Mouse (Mus musculus) midbrain, embryonic 10.5 days (tissue): ENCODE data around the gene Nrf1. TPM values are rescaled to one million over a fixed set of nuclear protein-coding genes. Genes with fewer than 3 reads are reported as not detected.

Source experiments
- DNase-seq: peaks from one replicate; pipeline ENCODE4 v3.0.0-alpha.2; 2017; ENCODE audit warnings: low spot score
- H3K27ac ChIP-seq: fragments of 300-500 bp; sonication (generic); replicated peaks from 2 replicates; pipeline ENCODE4 v1.5.1; 2016; ENCODE audit warnings: mild to moderate bottlenecking
- H3K27me3 ChIP-seq: fragments of 300-500 bp; sonication (generic); 2 replicates; pipeline ENCODE4 v1.6.1; 2016; ENCODE audit warnings: low read depth, mild to moderate bottlenecking; ENCODE audit not compliant: poor library complexity, severe bottlenecking
- H3K36me3 ChIP-seq: fragments of 300-500 bp; sonication (generic); 2 replicates; pipeline ENCODE4 v1.6.1; 2016; ENCODE audit warnings: mild to moderate bottlenecking, moderate library complexity
- H3K4me1 ChIP-seq: fragments of 300-500 bp; sonication (generic); 2 replicates; pipeline ENCODE4 v1.6.1; 2016
- H3K4me3 ChIP-seq: fragments of 300-500 bp; sonication (generic); 2 replicates; pipeline ENCODE4 v1.5.1; 2016; ENCODE audit warnings: mild to moderate bottlenecking, moderate library complexity
- H3K9me3 ChIP-seq: fragments of 300-500 bp; sonication (generic); replicated peaks from 2 replicates; pipeline ENCODE4 v1.6.1; 2016; ENCODE audit warnings: mild to moderate bottlenecking
- WGBS: fragments of 180-500 bp; shearing (Covaris S2); methylation state at CpG from one replicate; pipeline ENCODE4 v1.1.7; 2016; 5-methylcytosine and 5-hydroxymethylcytosine counted together
- polyA plus RNA-seq: library from polyadenylated mRNA; unstranded; fragments of >200 nt; fragmentation: Nextera tagmentation; extraction: Ambion mirVana; gene quantifications from 2 replicates; pipeline ENCODE4 v1.2.1, GENCODE M21; 2016

The Nrf1 gene
- polyA plus RNA-seq, 1 experiment from 2014 or later: 96.1 TPM

DNA sequence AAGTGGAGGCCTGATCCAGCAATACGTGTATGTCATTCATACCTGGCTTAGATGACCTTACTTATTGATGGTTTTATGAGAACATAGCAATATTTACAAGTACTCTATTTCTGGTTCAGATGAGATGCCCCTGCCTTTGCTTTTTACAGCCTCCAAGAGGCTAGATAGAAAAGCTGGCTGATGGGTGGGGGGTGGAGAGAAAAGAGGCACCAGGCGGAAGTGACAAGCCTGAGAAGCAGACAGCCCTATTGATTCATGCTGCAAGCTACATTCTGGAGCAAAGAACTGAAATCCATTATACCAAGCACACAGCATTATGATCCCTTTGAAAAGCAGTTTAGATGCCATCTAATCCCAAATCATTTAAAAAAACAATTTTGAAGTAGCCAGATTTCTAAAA is 37.6 kb downstream of the Nrf1 start:
- Histone ChIP-seq H3K4me1 (peaks cover 49% of the 10 kb centered on the region), H3K36me3 (peaks cover 16% of the 10 kb centered on the region), H3K4me3 (no peak overlapping the region), H3K9me3 (no peaks in the 10 kb centered on the region), H3K27me3 (peaks cover 41% of the 10 kb centered on the region), H3K27ac (no peak overlapping the region)
- DNase-seq: no peak
- 60% methylated on average over 2 of the region's 2 CpGs for WGBS

DNA sequence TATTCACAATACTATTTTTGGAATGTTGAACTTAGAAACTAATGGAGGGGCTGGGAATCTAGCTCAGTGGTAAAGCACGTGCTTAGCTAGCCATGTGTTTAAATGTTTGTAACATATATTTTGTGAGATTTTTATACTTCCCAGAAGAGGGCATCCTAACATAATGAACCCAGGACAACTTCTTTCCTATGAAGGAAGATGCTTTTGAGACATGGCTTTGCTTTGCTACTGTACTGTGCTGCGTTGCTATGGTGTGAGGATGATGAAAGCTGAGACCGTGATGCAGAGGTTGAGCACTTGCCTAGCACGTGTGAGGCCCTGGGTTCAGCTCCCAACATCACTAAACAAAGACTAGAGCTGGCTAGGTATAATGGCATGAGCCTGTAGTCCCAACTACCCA is 43.4 kb downstream of the Nrf1 start:
- Histone ChIP-seq H3K36me3 (peaks cover 72% of the 10 kb centered on the region), H3K4me1 (no peaks in the 10 kb centered on the region), H3K9me3 (no peaks in the 10 kb centered on the region), H3K27ac (no peak overlapping the region), H3K4me3 (no peak overlapping the region), H3K27me3 (no peaks in the 10 kb centered on the region)
- WGBS: 87% methylated on average over 4 of the region's 4 CpGs
- no peak for DNase-seq

DNA sequence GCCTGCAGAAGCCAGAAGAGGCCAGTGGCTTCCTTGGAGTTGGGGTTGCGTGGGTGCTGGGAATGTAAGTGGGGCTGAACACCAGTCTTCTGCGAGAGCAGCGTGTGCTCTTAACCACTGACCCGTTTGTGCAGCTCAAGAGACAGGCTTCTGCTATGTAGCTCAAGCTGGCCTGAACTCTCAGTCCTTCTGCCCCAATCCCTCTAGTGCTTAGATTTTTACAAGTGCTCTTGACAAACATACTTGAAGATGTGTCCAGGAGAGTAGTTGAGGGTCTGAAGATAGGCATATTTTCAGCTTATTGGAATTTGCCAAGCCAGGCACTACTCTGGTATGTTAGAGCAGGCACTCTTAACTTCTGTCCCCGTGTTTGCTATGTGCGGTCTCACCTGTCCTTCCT is 45.0 kb downstream of the Nrf1 start:
- no peaks in the 10 kb centered on the region for H3K9me3 ChIP-seq
- H3K27me3 ChIP-seq: no peaks in the 10 kb centered on the region
- 97% methylated on average over 6 of the region's 6 CpGs for WGBS
- peaks cover 88% of the 10 kb centered on the region for H3K36me3 ChIP-seq
- no peak overlapping the region for H3K4me3 ChIP-seq
- no peak for DNase-seq
- H3K4me1 ChIP-seq: no peaks in the 10 kb centered on the region
- no peak overlapping the region for H3K27ac ChIP-seq

DNA sequence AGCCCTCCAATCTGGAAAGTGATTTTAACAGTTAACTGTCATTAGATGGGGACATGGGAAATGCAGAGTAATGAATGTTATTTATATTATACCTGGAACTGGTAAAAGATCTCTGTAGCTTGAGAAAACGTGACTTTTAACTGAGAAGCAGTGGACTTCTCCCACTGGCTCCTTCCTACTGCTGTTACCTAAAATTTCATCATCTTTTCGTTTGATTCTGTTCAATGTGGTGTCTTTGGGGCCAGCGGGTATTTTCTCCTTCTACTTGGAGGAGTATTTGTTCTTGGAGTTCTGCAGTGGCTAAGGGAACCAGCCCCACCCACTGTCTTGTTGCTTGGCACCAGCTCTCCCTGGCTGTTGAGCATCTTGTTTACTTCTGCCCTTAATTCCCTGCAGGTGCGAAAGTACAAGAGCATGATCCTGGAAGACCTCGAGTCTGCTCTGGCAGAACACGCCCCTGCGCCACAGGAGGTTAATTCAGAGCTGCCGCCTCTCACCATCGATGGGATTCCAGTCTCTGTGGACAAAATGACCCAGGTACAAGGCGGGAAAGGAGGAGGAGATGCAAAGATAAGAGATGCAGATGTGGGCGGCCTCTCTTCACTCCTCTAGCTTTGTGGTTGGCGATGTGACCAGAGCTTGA is 54.1 kb downstream of the Nrf1 start:
- no peak overlapping the region for H3K27ac ChIP-seq
- H3K9me3 ChIP-seq: no peaks in the 10 kb centered on the region
- no peaks in the 10 kb centered on the region for H3K4me1 ChIP-seq
- H3K4me3 ChIP-seq: no peak overlapping the region
- DNase-seq: no peak
- no peaks in the 10 kb centered on the region for H3K27me3 ChIP-seq
- WGBS: 79% methylated on average over 12 of the region's 12 CpGs
- peaks cover 100% of the 10 kb centered on the region for H3K36me3 ChIP-seq

DNA sequence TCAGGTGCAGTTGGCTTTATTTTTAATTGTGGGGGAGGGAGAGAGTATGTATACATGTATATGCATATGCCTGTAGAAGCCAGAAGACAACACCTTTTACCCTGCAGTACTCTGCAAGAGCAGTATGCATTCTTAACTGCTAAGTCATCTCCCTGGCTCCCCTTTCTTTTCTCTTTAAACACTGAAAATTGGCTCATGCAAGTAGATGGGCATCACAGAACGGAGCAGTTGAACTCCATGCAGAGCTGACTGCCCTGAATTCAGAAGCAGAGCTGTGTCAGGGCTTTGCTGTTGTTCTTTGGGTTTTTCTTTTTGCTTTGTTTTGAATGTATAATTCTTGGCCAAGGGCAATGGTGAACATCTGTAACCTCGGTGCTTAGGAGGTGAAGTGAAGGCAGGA is 58.3 kb downstream of the Nrf1 start:
- H3K4me1 ChIP-seq: no peaks in the 10 kb centered on the region
- no peak overlapping the region for H3K4me3 ChIP-seq
- H3K36me3 ChIP-seq: peaks cover 96% of the 10 kb centered on the region
- no peak overlapping the region for H3K27ac ChIP-seq
- no peak for DNase-seq
- H3K9me3 ChIP-seq: no peaks in the 10 kb centered on the region
- WGBS: 81% methylated on average over 2 of the region's 2 CpGs
- H3K27me3 ChIP-seq: no peaks in the 10 kb centered on the region

DNA sequence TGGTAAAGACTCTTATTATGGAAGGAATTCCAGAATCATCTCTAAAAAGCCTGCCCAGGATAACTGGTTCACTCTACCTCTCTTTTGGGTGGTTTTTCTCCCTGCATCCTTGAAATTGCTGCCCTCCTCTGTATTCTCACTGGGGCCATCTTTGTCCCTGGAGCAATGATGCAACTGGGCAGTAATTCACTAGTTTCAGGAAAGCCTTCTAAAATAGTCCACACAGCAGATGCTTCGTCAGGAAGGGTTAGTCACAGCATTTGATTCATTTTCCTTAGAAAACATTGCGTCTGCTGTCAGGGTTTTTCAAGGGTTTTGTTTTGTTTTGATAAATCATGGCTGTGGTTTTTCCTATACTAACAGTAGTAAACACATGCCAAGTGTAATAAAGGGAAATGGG is 59.7 kb downstream of the Nrf1 start:
- 97% methylated on average over 2 of the region's 2 CpGs for WGBS
- H3K4me1 ChIP-seq: no peaks in the 10 kb centered on the region
- H3K27ac ChIP-seq: no peak overlapping the region
- no peak overlapping the region for H3K4me3 ChIP-seq
- no peak for DNase-seq
- no peaks in the 10 kb centered on the region; the same call in 1 of the 2 replicates for H3K9me3 ChIP-seq
- peaks cover 96% of the 10 kb centered on the region for H3K36me3 ChIP-seq
- H3K27me3 ChIP-seq: no peaks in the 10 kb centered on the region

DNA sequence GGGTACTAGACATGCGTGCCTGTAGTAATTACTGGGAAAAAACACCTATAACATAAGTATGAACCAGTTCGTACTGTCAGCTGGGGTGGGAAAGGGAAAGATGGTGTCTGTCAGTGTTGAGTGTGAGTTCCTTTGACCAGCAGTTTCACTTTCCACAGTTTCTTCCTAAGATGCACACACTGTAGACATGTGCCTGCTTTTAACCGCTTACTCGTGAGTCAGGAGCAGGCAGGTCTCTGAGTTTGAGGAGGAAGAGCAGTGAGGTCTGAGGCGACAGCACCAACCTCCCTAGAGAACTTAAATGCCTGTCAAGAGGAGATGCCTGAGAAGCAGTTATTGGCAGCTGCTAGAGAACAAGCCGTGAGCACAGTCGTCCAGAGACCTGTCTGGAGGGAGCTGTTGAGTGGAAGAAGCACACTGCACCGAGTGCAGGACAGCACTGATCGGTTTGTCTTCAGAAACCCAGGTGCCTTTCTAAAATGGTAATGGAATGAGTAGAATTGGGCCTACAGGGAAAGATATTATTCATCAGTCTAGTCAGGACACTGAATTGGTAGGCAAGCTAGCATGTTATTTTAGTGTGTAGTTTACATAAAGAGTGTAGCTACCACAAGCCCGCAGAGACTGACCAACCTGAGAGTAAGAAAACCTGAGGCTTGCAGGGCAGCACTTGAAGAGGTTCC is 62.2 kb downstream of the Nrf1 start:
- WGBS: 94% methylated on average over 10 of the region's 10 CpGs
- no peak overlapping the region for H3K27ac ChIP-seq
- H3K27me3 ChIP-seq: no peaks in the 10 kb centered on the region
- no peak for DNase-seq
- no peaks in the 10 kb centered on the region; the same call in 1 of the 2 replicates for H3K9me3 ChIP-seq
- H3K4me1 ChIP-seq: no peaks in the 10 kb centered on the region
- no peak overlapping the region for H3K4me3 ChIP-seq
- peaks cover 94% of the 10 kb centered on the region for H3K36me3 ChIP-seq

DNA sequence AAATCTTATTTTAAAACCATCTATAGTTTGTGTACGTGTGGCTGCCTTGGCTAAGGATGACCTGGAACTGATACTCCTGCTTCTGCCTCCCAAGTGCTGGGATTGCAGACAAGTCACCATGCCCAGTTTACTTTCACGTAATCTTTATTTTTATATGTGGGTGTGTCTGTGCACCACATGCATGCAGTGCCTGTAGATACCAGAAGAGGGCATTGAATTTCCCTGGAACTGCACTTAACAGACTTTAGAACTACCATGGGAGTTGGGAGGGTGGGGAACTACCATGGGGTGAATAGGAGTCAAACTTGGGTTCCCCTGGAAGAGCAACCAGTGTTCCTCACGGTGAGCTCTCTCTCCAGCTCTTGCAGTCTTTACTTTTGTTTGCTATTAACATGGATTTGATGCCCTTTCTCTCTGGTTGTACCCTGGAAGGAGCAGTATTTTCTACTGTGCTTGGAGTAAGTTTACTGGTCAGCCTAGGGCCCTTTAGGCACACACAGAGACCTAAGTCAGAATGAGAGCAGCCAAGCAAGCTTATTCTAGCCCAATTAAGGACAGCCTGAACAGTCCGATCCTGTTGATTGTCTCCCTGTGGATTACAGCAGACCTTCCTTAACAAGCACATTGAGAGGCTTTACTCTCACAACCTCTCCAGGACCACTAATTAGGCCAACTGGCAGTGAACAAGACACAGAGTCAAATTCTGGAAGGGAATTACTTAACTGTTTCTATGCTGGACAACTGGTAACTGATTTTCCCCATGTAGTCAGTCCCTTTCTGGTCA is 64.8 kb downstream of the Nrf1 start:
- peaks cover 94% of the 10 kb centered on the region for H3K36me3 ChIP-seq
- no peaks in the 10 kb centered on the region for H3K27me3 ChIP-seq
- no peaks in the 10 kb centered on the region; the same call in 1 of the 2 replicates for H3K9me3 ChIP-seq
- no peak for DNase-seq
- WGBS: 88% methylated on average over 4 of the region's 4 CpGs
- no peak overlapping the region for H3K4me3 ChIP-seq
- H3K4me1 ChIP-seq: no peaks in the 10 kb centered on the region
- no peak overlapping the region for H3K27ac ChIP-seq

DNA sequence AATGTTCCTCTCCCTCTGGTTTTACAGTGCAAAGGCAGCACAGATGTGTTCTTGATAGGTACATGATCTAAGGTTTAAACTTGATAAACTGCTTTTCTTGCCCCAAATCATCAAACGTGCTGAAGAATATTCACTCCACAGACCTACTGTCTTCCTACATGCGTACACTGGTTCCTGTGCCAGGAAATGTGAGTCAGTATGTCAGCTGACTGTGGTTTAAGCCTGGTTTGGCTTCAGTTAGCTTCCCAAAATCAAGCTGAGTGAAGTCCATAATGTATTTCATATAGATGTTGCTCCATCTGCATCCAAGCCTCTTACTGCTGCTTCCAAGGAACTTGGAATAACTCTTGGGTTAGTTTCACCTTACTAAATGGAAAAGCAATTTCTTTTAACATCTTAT is 66.3 kb downstream of the Nrf1 start:
- H3K4me1 ChIP-seq: no peaks in the 10 kb centered on the region
- no peaks in the 10 kb centered on the region for H3K27me3 ChIP-seq
- no peaks in the 10 kb centered on the region; the same call in 1 of the 2 replicates for H3K9me3 ChIP-seq
- H3K4me3 ChIP-seq: no peak overlapping the region
- H3K36me3 ChIP-seq: peaks cover 97% of the 10 kb centered on the region
- WGBS: 95% methylated on average over 2 of the region's 2 CpGs
- no peak overlapping the region for H3K27ac ChIP-seq
- no peak for DNase-seq

DNA sequence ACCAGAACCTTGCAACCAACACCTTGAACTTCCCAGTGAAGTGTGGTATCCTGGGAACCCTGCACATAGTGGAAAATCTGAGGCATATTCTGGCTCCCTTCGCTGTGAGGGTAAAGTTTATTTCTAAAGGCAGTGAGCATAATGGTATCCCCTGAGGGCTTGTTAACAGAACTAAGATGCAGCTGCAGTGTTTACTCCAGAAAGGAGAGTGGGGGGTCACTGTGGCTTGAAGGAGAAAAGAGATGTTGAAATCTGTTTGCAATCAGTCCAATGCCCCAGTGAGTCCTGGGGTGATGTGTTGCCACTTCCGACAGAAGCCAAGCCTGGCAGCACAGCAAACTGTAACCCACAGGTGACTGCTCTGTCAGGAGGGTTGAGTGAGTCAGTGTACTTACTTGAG is 73.4 kb downstream of the Nrf1 start:
- DNase-seq: no peak
- Histone ChIP-seq H3K27me3 (no peaks in the 10 kb centered on the region), H3K36me3 (peaks cover 92% of the 10 kb centered on the region), H3K4me1 (no peaks in the 10 kb centered on the region), H3K9me3 (no peaks in the 10 kb centered on the region), H3K4me3 (no peak overlapping the region), H3K27ac (no peak overlapping the region)
- 88% methylated on average over 2 of the region's 2 CpGs for WGBS

DNA sequence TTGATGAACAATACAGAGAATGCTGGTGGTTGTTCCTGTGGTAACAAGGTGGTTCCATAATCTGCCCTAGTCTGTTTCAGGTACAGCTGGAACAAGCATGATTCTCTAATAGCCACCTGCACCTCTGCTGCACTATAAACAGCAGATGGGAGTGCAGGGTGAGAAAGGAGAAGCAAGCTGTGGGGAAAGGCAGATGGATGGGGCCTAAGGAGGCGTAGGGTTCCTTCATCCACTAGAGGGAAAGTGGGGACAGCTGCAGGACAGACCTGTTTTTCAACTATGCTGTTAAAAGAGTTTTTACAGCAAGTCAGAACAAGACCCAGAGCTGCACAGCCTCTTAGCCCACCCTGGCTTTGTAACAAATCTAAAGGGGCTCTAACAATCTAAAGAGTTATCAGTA is 73.8 kb downstream of the Nrf1 start:
- DNase-seq: no peak
- 86% methylated on average over 1 of the region's 1 CpGs for WGBS
- H3K27ac ChIP-seq: no peak overlapping the region
- no peaks in the 10 kb centered on the region for H3K27me3 ChIP-seq
- no peaks in the 10 kb centered on the region for H3K9me3 ChIP-seq
- no peaks in the 10 kb centered on the region for H3K4me1 ChIP-seq
- peaks cover 92% of the 10 kb centered on the region for H3K36me3 ChIP-seq
- no peak overlapping the region for H3K4me3 ChIP-seq

DNA sequence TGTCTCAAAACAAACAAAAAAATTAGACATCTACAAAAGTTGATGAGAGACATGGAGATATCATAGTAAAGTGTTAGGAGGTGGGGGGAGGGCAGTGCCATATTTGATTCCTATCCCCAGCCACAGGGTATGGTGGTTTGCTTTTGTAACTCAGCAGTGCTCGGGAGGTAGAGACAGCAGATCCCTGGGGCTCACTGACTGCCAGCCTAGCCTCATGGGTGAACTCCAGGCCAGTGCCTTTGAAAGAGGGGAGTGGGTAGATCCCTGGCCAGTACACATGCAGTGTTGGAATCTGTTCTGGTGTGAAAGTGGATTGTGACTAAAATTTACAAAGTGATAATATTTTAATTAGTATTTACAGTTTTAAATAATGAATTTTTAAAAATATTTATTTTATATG is 75.6 kb downstream of the Nrf1 start:
- Histone ChIP-seq H3K36me3 (peaks cover 92% of the 10 kb centered on the region), H3K4me3 (no peak overlapping the region), H3K27me3 (no peaks in the 10 kb centered on the region), H3K27ac (no peak overlapping the region), H3K9me3 (no peaks in the 10 kb centered on the region), H3K4me1 (no peaks in the 10 kb centered on the region)
- DNase-seq: no peak
- WGBS: 89% methylated on average over 1 of the region's 1 CpGs

DNA sequence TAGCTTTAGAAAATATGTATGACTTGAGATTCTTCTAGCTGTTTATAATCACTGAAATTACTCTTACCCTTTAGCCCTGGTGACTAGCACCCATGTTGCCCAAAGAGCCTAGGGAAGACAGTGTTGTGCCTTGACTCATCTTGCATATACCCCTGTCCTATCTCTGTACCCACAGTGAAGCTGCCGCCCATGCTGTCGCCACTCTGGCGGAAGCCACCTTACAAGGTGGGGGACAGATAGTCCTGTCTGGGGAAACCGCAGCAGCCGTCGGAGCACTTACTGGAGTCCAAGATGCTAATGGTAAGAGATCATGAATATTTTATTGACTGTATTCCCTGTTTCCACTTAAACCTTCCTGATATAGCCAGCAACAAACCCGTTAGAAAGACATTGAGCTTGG is 78.3 kb downstream of the Nrf1 start:
- WGBS: 91% methylated on average over 7 of the region's 7 CpGs

More for the DNA sequence above, 78.3 kb downstream of the Nrf1 start:
- H3K27ac ChIP-seq: no peak overlapping the region
- H3K27me3 ChIP-seq: no peaks in the 10 kb centered on the region
- H3K9me3 ChIP-seq: no peaks in the 10 kb centered on the region
- no peak overlapping the region for H3K4me3 ChIP-seq
- no peak for DNase-seq
- peaks cover 89% of the 10 kb centered on the region for H3K36me3 ChIP-seq
- H3K4me1 ChIP-seq: no peaks in the 10 kb centered on the region
